Mouse (Mus musculus) midbrain, postnatal 0 days (tissue): Measurements from ENCODE around the gene Notch4. TPM values are rescaled to one million over a fixed set of nuclear protein-coding genes. Genes with fewer than 3 reads are reported as not detected.

ENCODE experiments used
- ATAC-seq: fragments of 200-750 bp; cut with Nextera tagmentation; 2 replicates; pipeline ENCODE4 v1.8.0; 2017; ENCODE audit warnings: moderate number of reproducible peaks, mild to moderate bottlenecking, moderate TSS enrichment, moderate library complexity; ENCODE audit not compliant: low FRiP score
- DNase-seq: peaks from one replicate; pipeline ENCODE4 v3.0.0-alpha.2; 2015; ENCODE audit warnings: low spot score
- H3K27ac ChIP-seq: fragments of 300-500 bp; sonication (generic); 2 replicates; pipeline ENCODE4 v1.5.1; 2014; ENCODE audit warnings: low read depth, mild to moderate bottlenecking, low read length, mixed read lengths
- H3K27me3 ChIP-seq: fragments of 300-500 bp; sonication (generic); 2 replicates; pipeline ENCODE4 v1.6.1; 2014; ENCODE audit warnings: low read length, control low read depth, mixed read lengths; ENCODE audit not compliant: insufficient read depth
- H3K36me3 ChIP-seq: fragments of 300-500 bp; sonication (generic); 2 replicates; pipeline ENCODE4 v1.6.1; 2014; ENCODE audit warnings: low read length, control low read depth, mixed read lengths; ENCODE audit not compliant: insufficient read depth
- H3K4me1 ChIP-seq: fragments of 300-500 bp; sonication (generic); 2 replicates; pipeline ENCODE4 v1.6.1; 2014; ENCODE audit warnings: mild to moderate bottlenecking, control low read depth, antibody characterized with exemption, low read length, mixed read lengths; ENCODE audit not compliant: insufficient read depth
- H3K4me2 ChIP-seq: fragments of 300-500 bp; sonication (generic); 2 replicates; pipeline ENCODE4 v1.6.1; 2014; ENCODE audit warnings: low read depth, mild to moderate bottlenecking, low read length, mixed read lengths; ENCODE audit not compliant: poor library complexity, severe bottlenecking
- H3K4me3 ChIP-seq: fragments of 300-500 bp; sonication (generic); 2 replicates; pipeline ENCODE4 v1.5.1; 2014; ENCODE audit warnings: low read depth, mild to moderate bottlenecking, low read length, moderate library complexity
- H3K9ac ChIP-seq: fragments of 300-500 bp; sonication (generic); replicated peaks from 2 replicates; pipeline ENCODE4 v1.6.1; 2014; ENCODE audit warnings: mild to moderate bottlenecking, low read length, moderate library complexity, mixed read lengths; ENCODE audit not compliant: poor library complexity, severe bottlenecking
- H3K9me3 ChIP-seq: fragments of 300-500 bp; sonication (generic); 2 replicates; pipeline ENCODE4 v1.6.1; 2016; ENCODE audit warnings: low read length, control low read depth
- CTCF ChIP-seq: IDR thresholded peaks from 2 replicates; pipeline ENCODE4 v1.5.1; 2016; ENCODE audit warnings: antibody characterized with exemption, mild to moderate bottlenecking
- WGBS: fragments of 180-500 bp; shearing (Covaris S2); extraction: QIAGEN DNeasy Blood & Tissue Kit; methylation state at CpG from one replicate; pipeline ENCODE4 v1.1.7; 2014; 5-methylcytosine and 5-hydroxymethylcytosine counted together
- polyA plus RNA-seq: library from polyadenylated mRNA; unstranded; fragments of >200 nt; fragmentation: Nextera tagmentation; extraction: Ambion mirVana; gene quantifications from 2 replicates; pipeline ENCODE4 v1.2.1, GENCODE M21; 2015
- total RNA-seq: library from RNA; depleted of rRNA; stranded (reverse); fragments of >200 nt; gene quantifications from 2 replicates; pipeline ENCODE4 v1.2.3, GENCODE M21; 2014

Notch4 gene
- total and polyA plus RNA-seq, 2 experiments from 2014 or later, result 6.1 to 44.3 TPM

DNA sequence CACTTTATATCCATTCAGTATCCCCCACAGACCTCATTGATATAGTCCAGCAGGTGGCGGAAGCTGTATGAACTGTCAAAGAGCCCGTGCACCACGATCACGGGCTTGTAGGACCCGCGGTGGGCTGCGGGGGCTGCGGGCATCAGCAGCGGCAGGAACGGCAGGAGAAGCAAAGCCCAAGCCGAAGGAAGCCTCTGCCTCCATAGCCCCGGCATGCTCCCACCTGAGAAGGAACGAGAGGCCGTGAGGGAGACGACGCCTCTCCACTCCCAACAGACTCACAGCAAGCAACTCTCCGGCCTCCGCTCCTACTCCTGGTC is 62.7 kb downstream of the Notch4 start:
- H3K9me3 ChIP-seq, result no peaks in the 10 kb centered on the region
- H3K9ac ChIP-seq, result peak overlapping the region; percentile 58
- peak overlapping the region; percentile 89 for H3K4me2 ChIP-seq
- H3K27ac ChIP-seq, result peak overlapping the region; percentile 92
- H3K36me3 ChIP-seq, result peaks cover 7% of the 10 kb centered on the region
- 1% methylated on average over 18 of the region's 18 CpGs for WGBS
- peaks cover 19% of the 10 kb centered on the region for H3K4me1 ChIP-seq
- peak; percentile 47; the same call in 1 of the 2 replicates for ATAC-seq
- H3K4me3 ChIP-seq, result peak overlapping the region; percentile 74
- peak; percentile 77 for TF ChIP-seq CTCF
- no peaks in the 10 kb centered on the region for H3K27me3 ChIP-seq
- DNase-seq, result peak; percentile 82

GRCm38 (mm10) chr17:34627093-34627942 is 63.2 kb downstream of the Notch4 start:
- Histone ChIP-seq H3K27ac (peak overlapping the region; percentile 92), H3K4me1 (peaks cover 20% of the 10 kb centered on the region), H3K9ac (peak overlapping the region; percentile 65), H3K4me2 (peak overlapping the region; percentile 89), H3K9me3 (no peaks in the 10 kb centered on the region), H3K27me3 (no peaks in the 10 kb centered on the region), H3K4me3 (peak overlapping the region; percentile 74), H3K36me3 (peaks cover 7% of the 10 kb centered on the region)
- no peak; the same call in 1 of the 2 replicates for TF ChIP-seq CTCF
- ATAC-seq (peak; percentile 80), DNase-seq (peak; percentile 95)
- under 1% methylated on average over 37 of the region's 45 CpGs for WGBS

GRCm38 (mm10) chr17:34627943-34628643 is 64.0 kb downstream of the Notch4 start, which contains the start of gene Ppt2:
Gene Ppt2, minus strand, starts transcription at chr17:34628510.
- Histone ChIP-seq H3K9ac (peak within 1 kb of the TSS; percentile 65), H3K27ac (peak within 1 kb of the TSS; percentile 92), H3K4me2 (peak within 1 kb of the TSS; percentile 89), H3K9me3 (no peaks in the 10 kb centered on the region), H3K4me3 (peak within 1 kb of the TSS; percentile 74), H3K27me3 (no peaks in the 10 kb centered on the region), H3K36me3 (no peaks in the 10 kb centered on the region), H3K4me1 (peaks cover 20% of the 10 kb centered on the region)
- WGBS, result 2% methylated on average over 29 of the region's 29 CpGs
- no peak; the same call in 1 of the 2 replicates for TF ChIP-seq CTCF
- no peak for ATAC-seq
- no peak for DNase-seq

DNA sequence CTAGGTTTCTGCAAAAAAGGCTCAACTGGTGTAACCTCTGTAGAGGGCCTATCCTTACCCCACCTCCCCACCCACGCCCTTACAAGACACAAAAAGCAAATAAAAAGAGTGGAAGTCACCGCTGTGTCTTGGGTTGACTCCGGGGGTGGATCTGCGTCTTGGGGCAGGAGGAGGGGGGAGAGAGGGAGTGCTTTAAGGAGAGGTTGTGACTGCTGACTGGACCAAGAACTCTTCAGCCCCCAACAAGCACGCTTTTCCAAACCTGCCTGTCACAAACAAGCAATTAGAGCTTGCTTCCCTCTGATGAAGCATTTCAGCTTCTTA is 64.5 kb downstream of the Notch4 start:
- no peak for DNase-seq
- Histone ChIP-seq H3K4me2 (peak overlapping the region; percentile 89), H3K4me3 (peak overlapping the region; percentile 74), H3K36me3 (no peaks in the 10 kb centered on the region), H3K9ac (peak overlapping the region; percentile 65; the same call in 1 of the 2 replicates), H3K4me1 (peaks cover 20% of the 10 kb centered on the region), H3K9me3 (no peaks in the 10 kb centered on the region), H3K27me3 (no peaks in the 10 kb centered on the region), H3K27ac (peak overlapping the region; percentile 92)
- no peak for ATAC-seq
- WGBS, result 21% methylated on average over 5 of the region's 5 CpGs
- TF ChIP-seq CTCF, result no peak

DNA sequence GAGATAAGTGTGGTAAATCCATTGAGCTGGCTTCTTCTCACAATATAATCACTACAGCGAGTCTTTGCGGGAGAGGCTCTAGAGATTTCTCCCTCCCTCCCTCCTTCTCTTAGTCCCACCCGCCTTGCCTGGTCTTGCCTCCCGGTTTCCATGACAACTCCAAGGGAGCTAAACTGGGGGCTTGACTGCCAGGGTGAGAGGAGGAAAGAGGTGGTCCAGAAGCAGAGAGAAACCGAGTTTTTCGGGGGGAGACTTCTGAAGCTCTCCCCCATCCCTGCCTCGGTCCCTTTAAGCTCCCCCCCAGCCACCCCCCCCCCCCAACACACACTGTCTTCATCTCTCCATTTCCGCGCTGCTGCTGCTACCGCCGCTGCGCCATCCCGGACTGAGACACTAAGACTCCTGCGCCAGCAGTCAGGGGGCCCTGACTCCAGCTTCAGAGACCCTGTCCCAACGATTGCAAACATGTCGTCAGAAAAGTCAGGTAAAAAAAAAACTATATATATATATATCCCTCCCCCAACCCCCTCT is 65.2 kb downstream of the Notch4 start, which contains the start of gene Prrt1:
TSS of gene Prrt1 (plus strand) at position 313 of the 531 bp plus-strand sequence.
- Histone ChIP-seq H3K36me3 (no peaks in the 10 kb centered on the region), H3K4me3 (peak within 1 kb of the TSS; percentile 74), H3K9ac (peak within 1 kb of the TSS; percentile 65), H3K27me3 (no peaks in the 10 kb centered on the region), H3K4me2 (peak within 1 kb of the TSS; percentile 89), H3K27ac (peak within 1 kb of the TSS; percentile 92), H3K4me1 (peaks cover 20% of the 10 kb centered on the region), H3K9me3 (no peaks in the 10 kb centered on the region)
- DNase-seq (peak; percentile 78), ATAC-seq (no peak; the same call in 1 of the 2 replicates)
- WGBS, result 2% methylated on average over 16 of the region's 16 CpGs
- TF ChIP-seq CTCF, result no peak
